Mouse (Mus musculus): ENCODE data around the gene 0610030E20Rik.

- TF ChIP-seq POLR2A (IDR thresholded peaks at IDR 0.05; ENCODE audit: control insufficient read depth, extremely low read depth, insufficient read depth, low read length, poor library complexity) (no peak), CTCF (IDR thresholded peaks at IDR 0.05; ENCODE audit: borderline replicate concordance, control insufficient read depth, extremely low read depth, insufficient read depth, low read length, poor library complexity) (no peak)
Observed at GRCm38 (mm10) chr6:72312198-72312597, 34.9 kb upstream of the 0610030E20Rik start.
